Mouse (Mus musculus) kidney, postnatal 10 days (tissue): Measurements from ENCODE around the gene Krtap4-13.
"Not testable (repeated sequence)": the region's sequence is repeated elsewhere in the genome, so short reads cannot be mapped to it uniquely, and the experiment has no call there.

Experiments
- DNase-seq: peaks from one replicate; pipeline ENCODE4 v3.0.0; 2021; ENCODE audit warnings: mixed read lengths

Krtap4-13 gene

DNA sequence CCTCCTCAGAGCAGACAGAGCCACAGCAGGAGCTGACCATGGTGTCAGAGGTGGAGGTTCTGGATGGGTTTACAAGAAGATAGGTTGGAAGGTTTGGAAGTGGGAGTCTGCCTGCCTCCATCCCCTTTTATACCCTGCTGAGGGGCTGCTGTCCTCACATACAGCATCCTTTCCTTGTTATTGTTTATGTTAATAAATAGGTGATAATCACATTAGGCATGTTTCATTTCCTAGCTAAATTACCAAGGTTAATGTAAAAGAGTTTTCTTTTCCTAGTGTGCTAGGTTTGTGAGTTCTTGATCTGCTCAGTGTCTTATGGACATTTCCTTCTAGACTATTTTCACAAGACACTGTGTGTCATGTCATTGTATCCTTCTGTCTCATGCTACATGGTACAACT is at the start of gene Krtap4-13:
TSS of gene Krtap4-13 (minus strand) at position 101 of the 400 bp plus-strand sequence.
- not testable (repeated sequence) for DNase-seq

GRCm38 (mm10) chr11:99858761-99859160 is 49.1 kb upstream of the Krtap4-13 start:
- no peak for DNase-seq

GRCm38 (mm10) chr11:99857617-99858016 is 47.9 kb upstream of the Krtap4-13 start, which contains the start of gene Gm11568:
Gene Gm11568 (plus strand): TSS chr11:99857917.
- no peak for DNase-seq

GRCm38 (mm10) chr11:99854121-99854520 is 44.4 kb upstream of the Krtap4-13 start:
- DNase-seq, result peak; percentile 7

- DNase-seq, result no peak
Observed at GRCm38 (mm10) chr11:99851508-99851907, 41.8 kb upstream of the Krtap4-13 start, which contains the start of gene Krtap4-16. Gene Krtap4-16 (minus strand): TSS chr11:99851608.

- no peak for DNase-seq
Observed at GRCm38 (mm10) chr11:99846746-99847145, 37.1 kb upstream of the Krtap4-13 start.

DNA sequence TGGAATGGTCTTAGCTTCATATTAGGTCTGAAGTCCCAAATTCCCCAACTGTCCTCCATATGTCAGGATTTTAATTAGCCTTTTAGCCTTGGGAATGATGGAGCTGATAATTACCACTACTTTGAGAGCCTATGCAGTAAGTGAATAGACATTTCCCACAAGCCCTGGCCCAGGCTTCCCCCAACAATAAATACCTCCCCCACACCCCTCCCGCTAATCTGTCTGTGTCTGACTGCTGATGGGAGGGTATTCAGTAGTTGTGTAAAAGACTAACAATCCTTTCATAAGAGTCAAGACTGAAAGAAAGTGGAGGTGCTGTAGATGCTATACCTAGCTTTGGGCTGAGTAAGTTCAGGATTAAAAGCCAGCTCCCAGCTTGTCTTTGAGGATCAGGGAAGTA is 32.5 kb upstream of the Krtap4-13 start:
- no peak for DNase-seq

- DNase-seq, result no peak
Observed at GRCm38 (mm10) chr11:99837966-99838365, 28.3 kb upstream of the Krtap4-13 start, which contains the start of gene 2300003K06Rik. Gene 2300003K06Rik (minus strand): TSS chr11:99838066.

- not testable (repeated sequence) for DNase-seq
Observed at GRCm38 (mm10) chr11:99815566-99815965, 5.9 kb upstream of the Krtap4-13 start, which contains the start of gene Gm11564. Gene Gm11564 (minus strand): TSS chr11:99815666.

DNA sequence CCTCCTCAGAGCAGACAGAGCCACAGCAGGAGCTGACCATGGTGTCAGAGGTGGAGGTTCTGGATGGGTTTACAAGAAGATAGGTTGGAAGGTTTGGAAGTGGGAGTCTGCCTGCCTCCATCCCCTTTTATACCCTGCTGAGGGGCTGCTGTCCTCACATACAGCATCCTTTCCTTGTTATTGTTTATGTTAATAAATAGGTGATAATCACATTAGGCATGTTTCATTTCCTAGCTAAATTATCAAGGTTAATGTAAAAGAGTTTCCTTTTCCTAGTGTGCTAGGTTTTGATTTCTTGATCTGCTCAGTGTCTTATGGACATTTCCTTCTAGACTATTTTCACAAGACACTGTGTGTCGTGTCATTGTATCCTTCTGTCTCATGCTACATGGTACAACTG is 5.3 kb downstream of the Krtap4-13 start, which contains the start of gene Gm11554:
TSS of gene Gm11554 (minus strand) at position 101 of the 400 bp plus-strand sequence.
- not testable (repeated sequence) for DNase-seq

- not testable (repeated sequence) for DNase-seq
Observed at GRCm38 (mm10) chr11:99798832-99799231, 10.9 kb downstream of the Krtap4-13 start, which contains the start of gene Gm11569. Gene Gm11569 (minus strand): TSS chr11:99798932.

DNA sequence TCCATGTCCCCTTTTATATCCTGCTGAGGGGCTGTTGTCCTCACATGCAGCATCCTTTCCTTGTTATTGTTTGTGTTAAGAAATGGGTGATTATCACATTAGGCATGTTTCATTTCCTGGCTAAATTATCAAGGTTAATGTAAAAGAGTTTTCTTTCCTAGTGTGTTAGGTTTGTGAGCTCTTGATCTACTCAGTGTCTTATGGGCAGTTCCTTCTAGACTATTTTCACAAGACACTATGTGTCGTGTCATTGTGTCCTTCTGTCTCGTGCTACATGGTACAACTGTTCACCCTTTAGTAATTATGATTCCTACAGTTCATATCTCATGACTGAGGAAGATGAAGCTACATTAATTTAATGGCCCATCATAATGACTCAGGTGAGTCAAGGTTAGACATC is 16.3 kb downstream of the Krtap4-13 start, which contains the start of gene Gm11596:
TSS of gene Gm11596 (minus strand) at position 101 of the 400 bp plus-strand sequence.
- DNase-seq, result no peak

- DNase-seq, result not testable (repeated sequence)
Observed at GRCm38 (mm10) chr11:99784900-99785299, 24.8 kb downstream of the Krtap4-13 start, which contains the start of gene Krtap4-9. Gene Krtap4-9 (plus strand): TSS chr11:99785200.

GRCm38 (mm10) chr11:99780604-99781003 is 29.1 kb downstream of the Krtap4-13 start, which contains the start of gene Krtap4-8:
Gene Krtap4-8 (minus strand): TSS chr11:99780704.
- no peak for DNase-seq

- DNase-seq, result no peak
Observed at GRCm38 (mm10) chr11:99778401-99778800, 31.3 kb downstream of the Krtap4-13 start.

DNA sequence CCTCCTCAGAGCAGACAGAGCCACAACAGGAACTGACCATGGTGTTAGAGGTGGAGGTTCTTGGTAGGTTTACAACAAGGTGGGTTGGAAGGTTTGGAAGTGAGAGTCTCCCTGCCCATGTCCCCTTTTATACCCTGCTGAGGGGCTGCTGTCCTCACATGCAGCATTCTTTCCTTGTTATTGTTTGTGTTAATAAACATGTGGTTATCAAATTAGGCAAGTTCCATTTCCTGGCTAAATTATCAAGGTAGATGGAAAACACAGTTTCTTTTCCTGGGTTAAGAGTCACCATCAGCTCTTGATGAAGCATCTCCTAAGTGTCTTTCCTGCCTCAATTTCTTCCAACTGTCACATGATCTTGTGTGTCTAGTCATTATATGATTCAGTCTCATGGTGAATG is 36.9 kb downstream of the Krtap4-13 start, which contains the start of gene Gm11595:
TSS of gene Gm11595 (minus strand) at position 101 of the 400 bp plus-strand sequence.
- not testable (repeated sequence) for DNase-seq

DNA sequence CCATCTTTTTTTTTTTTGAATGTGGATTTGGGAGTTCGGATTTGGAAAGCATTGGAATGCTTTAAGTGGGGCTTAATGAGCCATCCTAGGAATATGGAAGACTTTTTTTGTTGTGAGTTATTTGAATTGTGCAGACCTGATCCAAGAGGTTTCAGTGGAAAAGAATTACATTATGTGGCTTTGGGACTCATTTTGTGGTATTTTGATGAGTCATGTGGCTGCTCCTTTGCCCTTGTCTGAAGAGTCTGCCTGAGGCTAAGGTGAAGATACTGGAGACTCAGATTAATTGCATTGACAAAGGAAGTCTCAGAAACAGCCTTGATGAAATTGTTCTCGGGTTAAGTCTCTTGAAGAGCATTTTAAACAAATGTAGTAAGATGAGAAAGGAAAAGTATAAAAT is 41.3 kb downstream of the Krtap4-13 start:
- no peak for DNase-seq
